Mouse (Mus musculus): ENCODE results near the gene Olfr307.
"Not testable (repeated sequence)": the region's sequence is repeated elsewhere in the genome, so short reads cannot be mapped to it uniquely, and the experiment has no call there.

The Olfr307 gene

GRCm38 (mm10) chr7:86337486-86337885 lies at the start of gene Olfr307:
Gene Olfr307, minus strand, starts transcription at chr7:86337586.
- no peak for DNase-seq (ENCODE audit: low spot score in 2 of 2)

- DNase-seq (ENCODE audit: low spot score in 2 of 2): no peak
These were observed 49.2 kb upstream of the Olfr307 start, which contains the start of gene Olfr304 for GRCm38 (mm10) chr7:86386558-86386957. Gene Olfr304, minus strand, starts transcription at chr7:86386658.

- DNase-seq (ENCODE audit: low spot score in 2 of 2): no peak
These were observed 48.4 kb upstream of the Olfr307 start for GRCm38 (mm10) chr7:86385769-86386168.

GRCm38 (mm10) chr7:86366828-86367227 lies 29.4 kb upstream of the Olfr307 start, which contains the start of gene Olfr305:
Gene Olfr305, minus strand, starts transcription at chr7:86366928.
- no peak for DNase-seq (ENCODE audit: low spot score in 2 of 2)

- DNase-seq (ENCODE audit: low spot score in 2 of 2): not testable (repeated sequence)
These were observed 8.9 kb upstream of the Olfr307 start for GRCm38 (mm10) chr7:86346296-86346695.

- no peak for DNase-seq (ENCODE audit: low spot score in 2 of 2)
These were observed 6.9 kb upstream of the Olfr307 start for GRCm38 (mm10) chr7:86344253-86344652.

GRCm38 (mm10) chr7:86342881-86343565 lies 5.6 kb upstream of the Olfr307 start:
- no peak for DNase-seq (ENCODE audit: low spot score in 2 of 2)

GRCm38 (mm10) chr7:86325530-86325929 lies 11.9 kb downstream of the Olfr307 start, which contains the start of gene Olfr308:
Gene Olfr308, minus strand, starts transcription at chr7:86325630.
- no peak for DNase-seq (ENCODE audit: low spot score in 2 of 2)

GRCm38 (mm10) chr7:86321323-86321722 lies 16.1 kb downstream of the Olfr307 start:
- DNase-seq (ENCODE audit: low spot score in 2 of 2): no peak

GRCm38 (mm10) chr7:86313608-86314007 lies 23.8 kb downstream of the Olfr307 start, which contains the start of gene Olfr309:
Gene Olfr309, minus strand, starts transcription at chr7:86313708.
- no peak for DNase-seq (ENCODE audit: low spot score in 2 of 2)

Measured in urinary bladder, postnatal 4 days (tissue).